Mouse (Mus musculus): Measurements from ENCODE around the gene Cpn2. TPM values are rescaled to one million over a fixed set of nuclear protein-coding genes. Genes with fewer than 3 reads are reported as not detected.

The Cpn2 gene
- polyA plus RNA-seq, 1 experiment from 2014 or later: not detected

DNA sequence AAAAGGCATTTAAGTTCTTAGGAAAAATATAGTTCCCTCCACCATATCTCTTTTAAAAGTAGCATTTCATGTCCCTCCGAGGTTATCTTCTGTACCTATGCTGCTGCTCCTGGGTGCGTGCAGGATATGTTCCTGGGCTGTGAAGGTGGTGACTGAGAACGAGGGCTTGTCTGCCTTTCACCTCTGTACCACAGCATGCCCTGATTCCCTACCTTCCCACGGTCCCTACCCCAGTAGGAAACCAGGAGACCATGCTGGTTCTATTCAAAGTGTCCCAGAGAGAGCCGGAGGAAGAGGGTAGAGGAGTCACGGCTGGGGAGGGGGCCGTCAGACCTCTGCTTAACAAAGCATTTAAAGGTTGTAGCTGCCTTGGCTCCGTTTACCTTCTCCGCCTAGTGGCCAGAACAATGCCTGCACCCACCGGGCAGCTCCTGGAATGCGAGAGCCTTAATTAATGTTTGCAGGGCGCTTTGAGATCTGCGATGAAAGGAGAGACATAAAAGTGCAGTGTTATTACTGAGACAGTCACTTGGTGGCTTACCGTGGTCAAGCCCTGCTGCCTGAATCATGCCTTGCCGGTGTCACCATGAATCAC, 16.5 kb upstream of the Cpn2 start:
- Histone ChIP-seq H3K4me2 (ENCODE audit: low read length) (peak overlapping the region; percentile 37), H3K27ac (ENCODE audit: low read length) (no peak overlapping the region), H3K9ac (replicated peaks; ENCODE audit: low read depth, low read length) (no peak overlapping the region), H3K9me3 (ENCODE audit: control insufficient read depth, low read length) (no peaks in the 10 kb centered on the region), H3K36me3 (ENCODE audit: control insufficient read depth, insufficient read depth) (no peaks in the 10 kb centered on the region), H3K27me3 (replicated peaks; ENCODE audit: control insufficient read depth, insufficient read depth, low read length) (peaks cover 14% of the 10 kb centered on the region), H3K4me3 (replicated peaks; ENCODE audit: low read length) (peak overlapping the region; percentile 5; the same call in 1 of the 2 replicates), H3K4me1 (replicated peaks; ENCODE audit: control insufficient read depth, insufficient read depth, low read length) (peaks cover 13% of the 10 kb centered on the region)
- 1% methylated on average over 15 of the region's 15 CpGs for WGBS
- ATAC-seq: peak; percentile 64

- peak within 1 kb of the TSS; percentile 23; the same call in 1 of the 2 replicates for H3K9ac ChIP-seq (replicated peaks; ENCODE audit: low read depth, low read length)
- H3K4me1 ChIP-seq (replicated peaks; ENCODE audit: control insufficient read depth, insufficient read depth, low read length): peaks cover 13% of the 10 kb centered on the region
- H3K27me3 ChIP-seq (replicated peaks; ENCODE audit: control insufficient read depth, insufficient read depth, low read length): peaks cover 14% of the 10 kb centered on the region
- H3K4me3 ChIP-seq (replicated peaks; ENCODE audit: low read length): peak within 1 kb of the TSS; percentile 30
- peak within 1 kb of the TSS; percentile 52 for H3K4me2 ChIP-seq (ENCODE audit: low read length)
- H3K9me3 ChIP-seq (ENCODE audit: control insufficient read depth, low read length): no peaks in the 10 kb centered on the region
- H3K36me3 ChIP-seq (ENCODE audit: control insufficient read depth, insufficient read depth): no peaks in the 10 kb centered on the region
- WGBS: 9% methylated on average over 34 of the region's 34 CpGs
- no peak within 1 kb of the TSS for H3K27ac ChIP-seq (ENCODE audit: low read length)
- peak; percentile 42; the same call in 1 of the 2 replicates for ATAC-seq
Observed at GRCm38 (mm10) chr16:30282844-30283495, 15.7 kb upstream of the Cpn2 start, which contains the start of gene Lrrc15. Lrrc15 (minus strand) TSS chr16:30283256.

- no peak overlapping the region for H3K4me3 ChIP-seq (replicated peaks; ENCODE audit: low read length)
- no peak overlapping the region for H3K27ac ChIP-seq (ENCODE audit: low read length)
- no peak overlapping the region for H3K9ac ChIP-seq (replicated peaks; ENCODE audit: low read depth, low read length)
- peaks cover 13% of the 10 kb centered on the region for H3K4me1 ChIP-seq (replicated peaks; ENCODE audit: control insufficient read depth, insufficient read depth, low read length)
- no peaks in the 10 kb centered on the region for H3K9me3 ChIP-seq (ENCODE audit: control insufficient read depth, low read length)
- H3K36me3 ChIP-seq (ENCODE audit: control insufficient read depth, insufficient read depth): no peaks in the 10 kb centered on the region
- 7% methylated on average over 4 of the region's 4 CpGs for whole genome bisulfite sequencing
- no peak for ATAC-seq
- no peak overlapping the region for H3K4me2 ChIP-seq (ENCODE audit: low read length)
- H3K27me3 ChIP-seq (replicated peaks; ENCODE audit: control insufficient read depth, insufficient read depth, low read length): peaks cover 14% of the 10 kb centered on the region
Observed at GRCm38 (mm10) chr16:30280676-30281297, 13.5 kb upstream of the Cpn2 start.

- WGBS: 60% methylated on average over 11 of the region's 11 CpGs
- no peaks in the 10 kb centered on the region for H3K9me3 ChIP-seq (ENCODE audit: control insufficient read depth, low read length)
- H3K9ac ChIP-seq (replicated peaks; ENCODE audit: low read depth, low read length): no peak overlapping the region
- H3K36me3 ChIP-seq (ENCODE audit: control insufficient read depth, insufficient read depth): no peaks in the 10 kb centered on the region
- H3K27ac ChIP-seq (ENCODE audit: low read length): no peak overlapping the region
- no peak overlapping the region for H3K4me2 ChIP-seq (ENCODE audit: low read length)
- peaks cover 9% of the 10 kb centered on the region for H3K27me3 ChIP-seq (replicated peaks; ENCODE audit: control insufficient read depth, insufficient read depth, low read length)
- H3K4me1 ChIP-seq (replicated peaks; ENCODE audit: control insufficient read depth, insufficient read depth, low read length): peaks cover 6% of the 10 kb centered on the region
- no peak overlapping the region for H3K4me3 ChIP-seq (replicated peaks; ENCODE audit: low read length)
- no peak for ATAC-seq
Observed at GRCm38 (mm10) chr16:30278406-30278805, 11.1 kb upstream of the Cpn2 start.

- Histone ChIP-seq H3K4me2 (ENCODE audit: low read length) (no peak overlapping the region), H3K4me3 (replicated peaks; ENCODE audit: low read length) (no peak overlapping the region), H3K9ac (replicated peaks; ENCODE audit: low read depth, low read length) (no peak overlapping the region), H3K4me1 (replicated peaks; ENCODE audit: control insufficient read depth, insufficient read depth, low read length) (peaks cover 7% of the 10 kb centered on the region), H3K27me3 (replicated peaks; ENCODE audit: control insufficient read depth, insufficient read depth, low read length) (no peaks in the 10 kb centered on the region), H3K27ac (ENCODE audit: low read length) (no peak overlapping the region), H3K36me3 (ENCODE audit: control insufficient read depth, insufficient read depth) (no peaks in the 10 kb centered on the region), H3K9me3 (ENCODE audit: control insufficient read depth, low read length) (no peaks in the 10 kb centered on the region)
- ATAC-seq: no peak
- WGBS: 63% methylated on average over 15 of the region's 15 CpGs
Observed at GRCm38 (mm10) chr16:30275558-30276340, 8.4 kb upstream of the Cpn2 start.

- H3K4me1 ChIP-seq (replicated peaks; ENCODE audit: control insufficient read depth, insufficient read depth, low read length): peaks cover 7% of the 10 kb centered on the region
- no peak overlapping the region for H3K4me3 ChIP-seq (replicated peaks; ENCODE audit: low read length)
- H3K27ac ChIP-seq (ENCODE audit: low read length): no peak overlapping the region
- no peak overlapping the region for H3K9ac ChIP-seq (replicated peaks; ENCODE audit: low read depth, low read length)
- H3K36me3 ChIP-seq (ENCODE audit: control insufficient read depth, insufficient read depth): no peaks in the 10 kb centered on the region
- H3K27me3 ChIP-seq (replicated peaks; ENCODE audit: control insufficient read depth, insufficient read depth, low read length): no peaks in the 10 kb centered on the region
- H3K9me3 ChIP-seq (ENCODE audit: control insufficient read depth, low read length): no peaks in the 10 kb centered on the region
- no peak for ATAC-seq
- H3K4me2 ChIP-seq (ENCODE audit: low read length): no peak overlapping the region
- WGBS: 96% methylated on average over 8 of the region's 8 CpGs
Observed at GRCm38 (mm10) chr16:30273065-30273464, 5.8 kb upstream of the Cpn2 start.

- H3K36me3 ChIP-seq (ENCODE audit: control insufficient read depth, insufficient read depth): no peaks in the 10 kb centered on the region
- no peak overlapping the region for H3K4me2 ChIP-seq (ENCODE audit: low read length)
- 26% methylated on average over 6 of the region's 6 CpGs for WGBS
- no peaks in the 10 kb centered on the region for H3K27me3 ChIP-seq (replicated peaks; ENCODE audit: control insufficient read depth, insufficient read depth, low read length)
- H3K27ac ChIP-seq (ENCODE audit: low read length): no peak overlapping the region
- no peaks in the 10 kb centered on the region for H3K9me3 ChIP-seq (ENCODE audit: control insufficient read depth, low read length)
- no peak overlapping the region for H3K4me3 ChIP-seq (replicated peaks; ENCODE audit: low read length)
- peaks cover 7% of the 10 kb centered on the region for H3K4me1 ChIP-seq (replicated peaks; ENCODE audit: control insufficient read depth, insufficient read depth, low read length)
- ATAC-seq: 0 out of 2 replicates have a peak, but pooled peaks have one; percentile 31
- H3K9ac ChIP-seq (replicated peaks; ENCODE audit: low read depth, low read length): no peak overlapping the region
Observed at GRCm38 (mm10) chr16:30271941-30272595, 4.8 kb upstream of the Cpn2 start.

- WGBS: 63% methylated on average over 8 of the region's 8 CpGs
- Histone ChIP-seq H3K9ac (replicated peaks; ENCODE audit: low read depth, low read length) (no peak overlapping the region), H3K9me3 (ENCODE audit: control insufficient read depth, low read length) (no peaks in the 10 kb centered on the region), H3K4me1 (replicated peaks; ENCODE audit: control insufficient read depth, insufficient read depth, low read length) (peaks cover 7% of the 10 kb centered on the region), H3K4me3 (replicated peaks; ENCODE audit: low read length) (no peak overlapping the region), H3K27me3 (replicated peaks; ENCODE audit: control insufficient read depth, insufficient read depth, low read length) (no peaks in the 10 kb centered on the region), H3K36me3 (ENCODE audit: control insufficient read depth, insufficient read depth) (no peaks in the 10 kb centered on the region), H3K4me2 (ENCODE audit: low read length) (no peak overlapping the region), H3K27ac (ENCODE audit: low read length) (no peak overlapping the region)
- no peak for ATAC-seq
Observed at GRCm38 (mm10) chr16:30271223-30271761, 4.0 kb upstream of the Cpn2 start.
